Mouse (Mus musculus) urinary bladder, postnatal 10 days (tissue): ENCODE results near the gene Peli2.

ENCODE experiments used
- DNase-seq: peaks from one replicate; pipeline ENCODE4 v3.0.0; 2022; ENCODE audit warnings: low spot score

Gene Peli2

DNA sequence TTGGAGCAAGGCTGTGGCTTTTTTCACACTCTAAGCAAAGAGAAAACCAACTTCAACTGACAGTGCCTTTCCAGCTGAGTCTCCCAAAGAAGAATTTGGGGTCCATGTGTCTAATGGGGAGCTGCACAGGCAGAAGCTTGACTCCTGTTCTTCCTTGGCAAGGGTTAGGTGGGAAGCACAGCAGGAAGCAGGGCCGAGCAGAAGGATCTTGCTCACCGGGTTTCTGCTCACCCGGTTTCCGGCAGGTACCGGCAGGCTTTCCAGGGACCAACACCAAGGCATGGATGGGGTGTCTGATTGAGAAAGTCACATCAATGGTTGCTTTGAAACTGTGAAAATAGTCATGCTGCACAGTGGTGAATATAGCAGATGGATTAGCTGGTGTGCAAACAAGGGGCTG is 70.3 kb downstream of the Peli2 start:
- no peak for DNase-seq

DNA sequence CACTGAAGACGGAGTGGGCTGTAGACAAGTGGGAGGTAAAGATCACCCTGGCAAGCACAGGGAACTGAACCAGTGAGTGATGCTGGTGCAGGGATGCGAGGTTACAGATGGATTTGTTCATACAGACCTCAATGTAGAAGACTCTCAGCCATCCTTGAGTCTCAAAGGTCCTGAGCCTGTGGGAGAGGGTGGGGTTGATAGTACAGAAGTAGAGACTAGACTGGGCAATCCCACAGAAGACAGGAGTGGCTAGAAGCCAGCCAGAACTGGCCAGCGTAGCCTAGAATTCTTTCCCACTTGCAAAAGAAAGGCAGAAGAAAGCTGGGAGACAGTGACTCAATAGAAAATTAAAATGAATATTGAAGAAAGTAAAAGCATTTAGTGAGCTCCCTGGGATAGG is 71.3 kb downstream of the Peli2 start:
- no peak for DNase-seq

DNA sequence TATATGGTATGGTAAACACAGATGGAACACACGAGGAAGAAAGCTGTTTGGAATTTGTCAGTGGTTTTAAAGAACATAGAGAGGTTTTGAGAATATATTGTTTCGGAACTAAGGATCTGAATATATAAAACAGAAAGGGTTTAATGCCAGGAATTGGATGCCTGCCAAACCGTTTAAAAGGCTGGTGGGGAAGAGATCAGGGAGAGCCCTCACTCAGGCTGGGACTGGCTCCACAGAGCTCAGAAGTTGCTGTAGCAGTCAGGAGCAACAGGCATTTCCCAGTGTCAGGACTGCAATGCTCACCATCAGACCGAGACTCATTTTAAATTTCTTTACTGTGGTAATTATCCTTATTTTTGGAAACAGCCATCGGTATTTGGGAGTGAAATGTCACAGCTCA is 76.2 kb downstream of the Peli2 start:
- DNase-seq, result no peak

DNA sequence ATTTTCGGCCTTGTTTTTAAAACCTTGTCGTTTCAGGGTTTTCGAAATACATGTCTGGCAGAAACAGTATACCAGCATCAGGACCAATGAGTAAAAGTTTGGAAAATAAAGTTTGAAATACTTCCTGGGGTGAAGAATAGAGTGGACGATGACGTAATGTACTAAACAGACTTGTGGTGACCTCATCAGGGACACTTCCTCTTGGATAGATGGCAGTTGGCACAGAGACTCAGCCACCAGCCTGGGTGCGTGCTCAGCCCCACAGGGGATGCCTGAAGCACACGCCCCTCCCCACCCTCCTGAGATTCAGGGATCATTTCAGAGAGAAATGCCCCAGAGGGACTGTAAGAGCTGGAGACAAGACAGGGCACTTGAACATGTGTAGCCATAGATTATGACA is 76.7 kb downstream of the Peli2 start:
- no peak for DNase-seq

DNA sequence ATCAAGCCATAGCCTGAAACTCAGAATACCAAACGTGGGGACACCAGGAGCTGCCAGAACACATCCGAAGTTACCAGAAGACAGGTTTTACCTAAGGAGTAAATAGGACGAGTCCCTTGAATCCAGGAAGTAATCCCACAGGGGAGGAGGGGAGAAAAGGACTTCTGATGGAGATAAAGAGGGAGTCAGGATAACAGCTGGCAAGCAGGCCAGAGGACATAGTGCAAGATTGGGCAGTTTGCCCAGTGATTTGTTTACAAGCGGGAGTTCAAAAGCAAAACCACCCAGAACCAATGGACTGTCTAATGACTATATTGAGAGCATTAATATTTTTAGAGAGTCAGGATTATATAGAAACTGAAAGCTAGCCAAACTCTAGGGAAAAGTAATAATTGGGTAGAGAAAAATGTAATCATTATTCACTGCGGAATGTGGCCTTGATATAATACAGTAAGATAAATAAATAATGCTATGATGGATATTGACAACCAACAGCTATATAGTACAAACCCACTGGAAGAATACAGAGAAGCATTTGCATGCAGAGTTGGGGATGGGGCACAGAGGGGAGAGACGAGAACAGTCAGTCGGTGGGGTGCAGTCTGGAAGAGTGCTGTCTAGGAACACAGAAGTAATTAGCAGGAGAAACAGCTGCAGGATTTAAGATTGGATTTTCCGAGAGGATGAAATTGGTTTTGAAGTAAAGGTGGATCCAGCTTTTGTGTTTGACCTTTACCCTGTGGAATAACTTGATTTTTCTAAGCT is 77.7 kb downstream of the Peli2 start:
- no peak for DNase-seq

DNA sequence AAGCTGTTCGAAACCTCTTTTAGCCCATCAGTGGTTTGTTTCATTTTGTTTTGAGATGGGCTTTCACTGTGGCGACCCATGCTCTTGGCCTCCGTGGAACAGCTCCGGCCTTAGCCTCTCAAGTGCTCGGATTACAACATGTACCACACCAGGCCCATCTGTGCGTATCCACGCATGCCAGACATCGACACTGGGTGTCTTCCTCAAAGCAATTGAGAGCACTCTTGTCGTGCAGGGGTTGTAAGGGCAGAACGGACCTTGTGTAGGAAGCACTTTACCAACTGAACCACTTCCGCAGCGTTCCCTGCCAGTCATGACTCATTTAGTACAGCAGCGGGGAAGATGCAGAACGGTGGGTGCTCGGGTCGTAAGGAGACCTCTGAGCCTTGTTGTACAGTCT is 78.3 kb downstream of the Peli2 start:
- no peak for DNase-seq

DNA sequence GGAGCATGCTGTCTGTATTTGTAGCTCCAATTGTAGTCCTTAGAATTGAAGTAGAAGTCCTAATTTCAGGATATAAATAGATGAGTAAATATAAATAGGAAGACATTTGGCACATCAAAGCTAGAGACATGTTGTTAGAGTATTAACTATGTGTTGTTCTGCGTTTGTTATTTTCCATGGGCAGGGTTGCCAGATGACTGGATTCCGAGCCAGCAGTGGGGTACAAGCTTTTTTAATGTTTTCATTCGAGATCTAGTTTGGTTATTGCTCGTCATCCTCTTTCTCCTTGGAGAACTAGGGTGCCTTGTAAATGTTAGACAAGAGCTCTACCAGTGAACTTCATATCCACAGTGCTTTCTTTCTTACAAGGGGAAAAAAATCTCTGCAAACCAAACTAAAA is 78.9 kb downstream of the Peli2 start:
- no peak for DNase-seq

DNA sequence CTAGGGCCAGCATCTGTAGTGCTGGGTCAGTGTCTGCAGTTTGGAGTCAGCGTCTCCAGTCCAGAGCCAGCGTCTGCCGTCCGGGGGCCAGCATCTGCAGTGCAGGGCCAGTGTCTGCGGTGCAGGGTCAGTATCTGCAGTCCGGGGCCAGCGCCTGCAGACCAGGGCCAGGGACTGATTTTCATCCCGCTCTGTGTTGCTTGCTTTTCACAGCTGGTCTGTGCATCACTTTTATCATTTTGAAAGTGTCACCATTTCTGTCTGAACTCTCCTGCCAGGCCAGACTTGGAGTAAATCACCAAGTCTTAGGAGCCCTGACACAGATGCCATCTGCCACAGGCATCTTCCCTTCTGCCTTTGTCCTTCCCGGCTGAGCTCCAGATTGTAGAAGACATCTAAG is 79.7 kb downstream of the Peli2 start:
- no peak for DNase-seq

DNA sequence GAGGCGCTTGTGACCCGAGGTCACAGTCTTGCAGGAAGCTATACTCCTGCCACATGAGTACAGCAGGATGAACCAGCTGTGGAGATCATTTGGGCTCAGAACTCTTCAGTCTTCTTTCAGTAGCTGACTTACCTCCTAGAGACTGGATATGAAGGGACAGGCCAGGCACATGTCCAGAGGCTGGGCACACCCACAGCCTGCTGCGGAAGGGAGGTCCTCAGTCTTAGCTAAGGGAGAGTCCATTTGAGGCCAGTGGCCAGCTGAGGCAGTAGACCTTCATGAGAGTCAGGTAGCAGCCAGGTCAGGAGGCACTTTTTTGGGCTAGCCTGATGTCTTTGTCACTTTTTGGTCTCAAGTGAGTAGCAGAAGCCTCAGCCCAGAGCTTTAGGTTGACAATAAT is 80.2 kb downstream of the Peli2 start:
- no peak for DNase-seq

DNA sequence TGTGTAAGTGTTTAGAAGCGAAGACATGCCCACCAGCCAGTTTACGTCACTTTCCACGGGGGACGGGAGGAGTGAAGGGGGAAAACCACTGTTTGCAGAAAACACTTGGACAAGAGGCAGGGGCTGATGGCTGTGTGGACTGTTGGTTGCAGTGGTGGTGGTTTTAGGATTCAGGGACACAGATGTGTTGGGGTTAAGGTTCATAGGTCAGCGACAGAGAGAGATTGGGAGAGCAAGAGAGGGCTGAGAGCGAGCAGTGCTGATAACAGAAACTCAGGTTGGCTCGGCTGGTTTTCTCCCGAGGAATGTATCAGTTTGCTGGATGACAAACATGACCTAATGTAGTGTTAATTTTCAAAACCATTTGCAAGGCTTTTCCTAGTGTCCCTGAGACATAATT is 80.8 kb downstream of the Peli2 start:
- no peak for DNase-seq

DNA sequence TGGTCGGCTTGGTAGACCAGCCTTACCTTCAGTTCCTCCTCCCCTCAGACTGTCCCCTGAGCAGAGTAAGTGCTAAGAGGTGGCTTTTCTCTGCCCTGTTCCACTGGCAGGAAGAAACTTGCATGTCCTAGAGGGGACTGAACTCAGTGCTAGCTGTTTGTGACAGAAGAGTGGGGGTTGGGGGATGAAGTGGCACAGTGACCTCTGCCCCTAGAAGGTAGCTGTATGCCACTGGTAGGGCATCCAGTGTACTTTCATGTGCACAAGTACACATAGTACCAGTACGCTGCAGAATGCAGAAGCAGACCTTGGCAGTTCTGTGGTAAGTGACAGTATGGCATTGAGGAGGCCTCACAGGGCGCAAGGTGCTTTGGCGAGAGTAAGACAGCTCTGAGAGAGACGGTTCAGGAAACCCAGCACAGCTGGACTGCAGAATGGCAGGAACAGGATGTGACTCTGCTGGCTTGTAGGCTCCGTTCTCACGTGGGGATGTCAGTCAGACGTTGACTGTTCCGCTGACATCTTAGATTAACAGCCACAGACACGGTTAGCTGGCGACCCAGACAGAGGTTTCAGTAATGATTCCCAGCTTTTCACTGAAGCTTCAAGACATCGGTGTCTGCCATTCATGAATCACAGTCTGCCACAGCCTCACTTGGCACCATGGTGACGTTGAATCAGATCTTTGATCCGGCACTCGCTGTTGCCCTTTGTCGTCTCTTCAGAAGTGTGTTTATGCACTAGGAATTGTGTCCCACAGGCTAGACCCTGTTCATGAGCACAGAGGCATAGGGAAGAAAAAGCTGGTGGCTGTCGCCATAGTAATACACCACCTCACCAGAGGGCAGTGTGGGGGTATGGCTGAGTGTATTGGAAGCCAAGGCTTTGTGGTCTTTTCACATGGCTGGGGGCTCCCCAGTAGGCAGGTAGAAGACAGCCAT is 81.7 kb downstream of the Peli2 start:
- no peak for DNase-seq

DNA sequence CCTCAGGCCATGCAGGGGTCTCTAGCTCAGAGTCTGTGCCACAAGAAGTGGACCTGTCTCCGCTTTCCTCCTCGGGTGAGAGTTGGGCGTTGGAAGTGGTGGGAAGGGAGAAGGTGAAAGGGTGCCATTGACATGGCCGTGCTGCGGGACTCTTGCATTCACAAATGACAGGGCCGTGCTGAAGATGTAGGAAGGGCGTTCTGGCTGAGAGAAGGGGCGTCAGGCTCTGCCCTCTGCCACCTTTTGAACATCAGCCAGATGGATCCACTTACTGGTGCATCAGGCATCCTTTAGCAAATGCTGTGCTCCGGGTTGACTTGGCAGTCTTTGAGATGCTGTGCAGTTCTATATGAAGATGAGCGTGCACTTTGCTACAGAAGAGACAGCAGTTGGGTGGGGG is 84.4 kb downstream of the Peli2 start:
- no peak for DNase-seq

DNA sequence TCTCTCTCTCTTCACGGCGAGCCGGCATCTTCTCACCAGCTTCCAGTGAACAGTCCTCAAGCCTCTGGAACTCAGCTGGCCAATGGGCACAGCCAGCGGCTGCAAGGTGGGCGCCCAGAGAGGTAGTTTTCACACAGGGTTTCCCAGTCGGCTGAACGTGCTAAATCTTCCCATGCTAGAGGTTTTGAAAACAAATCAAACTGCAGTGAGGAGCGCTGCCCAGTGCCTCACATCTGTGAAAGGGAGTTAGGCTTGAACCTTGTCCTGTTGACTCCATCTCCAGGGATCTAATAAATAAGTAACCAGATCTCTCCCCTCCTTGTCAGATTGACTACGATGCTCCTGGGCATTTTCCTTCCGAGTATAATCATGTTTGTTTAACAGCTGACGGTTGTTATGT is 85.0 kb downstream of the Peli2 start:
- no peak for DNase-seq

DNA sequence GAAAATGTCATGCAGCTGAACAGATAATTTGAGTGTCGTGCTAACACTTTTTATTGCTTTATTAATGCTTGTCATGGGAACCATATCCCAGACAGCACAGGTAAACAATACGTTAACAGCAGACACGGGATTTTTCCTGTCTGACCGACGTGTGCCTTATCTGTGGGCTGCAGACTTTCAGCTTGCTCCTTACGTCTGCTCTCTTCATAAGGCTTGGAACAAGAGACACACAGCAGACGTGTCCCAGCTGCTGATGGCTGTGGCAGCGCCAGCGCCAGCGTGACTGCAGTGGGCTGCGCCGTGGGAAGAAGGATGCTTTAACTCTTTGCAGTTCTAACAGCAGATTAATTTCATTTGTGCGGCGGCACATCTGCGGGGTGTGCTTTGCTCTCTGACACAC is 86.5 kb downstream of the Peli2 start:
- no peak for DNase-seq

DNA sequence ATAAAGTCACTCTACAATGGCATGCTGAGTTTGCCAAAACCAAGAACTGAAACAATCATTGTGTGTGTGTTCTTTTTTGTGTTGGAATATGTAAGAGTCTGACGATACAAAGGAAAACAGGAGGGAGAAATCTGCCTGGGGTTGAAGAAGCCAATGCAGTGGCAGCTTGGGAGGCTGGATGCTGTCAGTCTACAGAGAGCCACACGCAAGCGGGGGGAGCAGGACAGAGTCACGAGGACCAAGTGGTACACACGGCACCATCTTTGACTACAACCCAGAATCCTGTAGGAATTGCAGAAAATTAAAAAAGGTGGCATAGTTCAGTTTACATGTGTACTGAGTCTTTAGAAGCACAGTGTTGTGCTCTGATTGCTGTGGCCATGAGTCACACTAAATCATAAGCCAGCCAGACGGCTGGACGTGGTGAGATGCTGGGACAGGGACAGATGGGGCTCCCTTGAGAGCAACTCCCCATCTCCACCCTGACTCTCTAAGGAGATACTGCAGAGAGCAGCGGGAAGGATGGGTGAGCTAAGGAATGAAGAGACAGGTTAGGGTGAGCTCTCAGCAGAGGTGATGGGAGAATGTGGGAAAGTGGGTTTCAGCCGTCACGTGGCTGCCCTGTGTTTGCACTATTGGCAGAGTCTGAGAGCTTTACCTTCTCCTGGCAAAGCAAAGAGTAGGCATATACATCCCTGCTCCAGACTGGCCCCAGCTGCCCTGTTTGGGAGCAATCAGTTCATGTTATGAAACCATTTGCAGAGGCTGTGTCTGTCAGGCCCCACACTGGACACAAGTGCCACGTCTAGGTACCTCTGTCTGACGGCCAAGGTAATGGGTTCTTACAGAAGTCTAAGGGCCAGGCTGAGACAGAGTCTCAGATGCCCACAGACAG is 87.4 kb downstream of the Peli2 start:
- DNase-seq, result no peak

DNA sequence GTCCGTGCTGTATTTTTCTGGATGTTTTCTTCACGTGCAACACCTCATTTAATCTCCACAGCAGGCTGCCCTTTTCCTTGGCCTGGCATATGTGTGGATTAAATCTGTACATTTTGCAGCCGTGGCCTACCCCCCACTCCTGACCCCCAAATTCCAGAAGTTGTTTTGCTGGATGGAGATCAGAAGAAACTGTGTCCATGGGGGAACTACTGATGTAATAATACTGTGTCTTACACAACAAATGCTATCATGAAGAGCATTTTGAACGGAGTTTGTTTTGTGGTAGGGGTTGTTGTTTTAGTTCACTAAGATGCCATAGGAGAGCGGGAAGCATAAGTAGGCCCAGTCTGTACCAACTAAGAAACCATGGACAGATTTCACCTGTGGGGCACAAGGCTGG is 88.8 kb downstream of the Peli2 start:
- no peak for DNase-seq

DNA sequence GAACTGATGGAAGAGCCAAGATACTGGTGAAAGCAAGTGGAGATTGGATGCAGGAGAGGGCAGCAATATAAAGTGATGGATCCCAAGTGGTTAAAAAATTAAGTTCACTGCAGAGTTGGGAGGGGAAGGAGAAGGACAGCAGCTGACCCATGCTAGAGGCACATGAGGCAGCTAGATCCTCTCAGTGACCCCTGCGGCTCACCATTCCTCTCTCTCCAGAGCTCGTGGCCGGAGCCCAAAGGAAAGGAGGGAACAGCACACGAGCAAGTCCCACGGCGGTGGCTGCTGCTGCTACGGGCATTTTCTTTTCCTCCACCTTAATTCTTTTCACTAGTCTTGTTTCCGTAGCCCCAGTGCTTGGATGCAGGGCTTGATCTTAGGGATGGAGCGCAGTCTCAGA is 89.5 kb downstream of the Peli2 start:
- DNase-seq, result no peak

DNA sequence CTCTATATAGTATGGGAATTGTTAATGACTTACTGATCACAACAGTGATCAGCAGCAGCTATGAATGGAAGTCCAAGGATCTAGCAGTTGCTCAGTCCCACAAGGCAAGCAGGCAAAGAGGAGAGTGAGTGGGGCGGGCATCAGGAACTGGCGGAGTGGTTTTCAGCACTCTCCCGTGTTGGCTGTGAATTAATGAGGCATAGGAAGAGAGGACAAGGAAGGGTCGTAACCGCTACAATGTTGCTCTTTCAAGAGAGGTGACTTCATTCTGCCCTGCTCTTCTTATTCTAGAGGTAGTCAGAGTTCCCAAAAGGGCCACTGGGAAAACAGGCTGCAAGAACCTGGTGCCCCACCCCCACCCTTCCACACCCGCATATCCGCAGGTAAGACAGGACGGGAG is 90.9 kb downstream of the Peli2 start:
- no peak for DNase-seq

DNA sequence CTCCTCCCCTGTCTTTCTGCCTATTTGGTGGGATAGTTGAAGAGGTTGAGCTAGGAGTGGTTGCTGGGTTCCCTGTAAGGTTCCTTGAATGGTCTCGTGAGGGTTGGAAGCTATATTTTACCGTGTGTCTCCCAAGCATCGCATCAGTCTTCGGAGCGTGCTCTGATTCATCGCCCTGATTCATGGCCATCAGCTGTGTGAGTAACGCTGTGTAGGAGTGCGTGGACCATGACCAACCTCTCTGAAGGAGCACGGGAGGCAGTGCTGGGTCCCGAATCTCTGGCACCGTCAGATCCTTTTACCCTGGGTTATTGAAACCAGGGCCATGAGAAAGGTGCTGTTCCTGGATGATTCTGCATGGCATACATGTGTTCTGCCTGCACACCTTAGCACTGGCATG is 92.2 kb downstream of the Peli2 start:
- no peak for DNase-seq

DNA sequence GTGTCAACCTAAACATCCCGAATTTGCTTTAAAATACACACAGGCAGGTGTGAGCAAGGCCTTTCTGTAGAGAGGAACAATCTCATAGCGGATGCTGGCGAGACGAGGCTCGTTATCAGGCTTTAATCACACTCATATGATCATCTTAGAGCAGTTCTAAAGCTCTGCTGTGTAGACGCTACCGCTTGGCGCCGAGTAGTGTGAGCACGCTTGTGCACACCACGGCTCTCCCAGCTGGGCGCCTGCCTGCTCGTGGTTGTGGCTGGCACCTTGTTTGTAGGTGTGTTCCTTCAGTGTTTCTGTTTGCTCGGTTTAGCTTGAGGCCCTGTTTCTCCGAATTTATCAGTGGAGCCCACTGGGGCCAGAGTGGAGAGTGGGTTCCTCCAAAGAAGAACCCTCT is 93.0 kb downstream of the Peli2 start:
- DNase-seq, result no peak

DNA sequence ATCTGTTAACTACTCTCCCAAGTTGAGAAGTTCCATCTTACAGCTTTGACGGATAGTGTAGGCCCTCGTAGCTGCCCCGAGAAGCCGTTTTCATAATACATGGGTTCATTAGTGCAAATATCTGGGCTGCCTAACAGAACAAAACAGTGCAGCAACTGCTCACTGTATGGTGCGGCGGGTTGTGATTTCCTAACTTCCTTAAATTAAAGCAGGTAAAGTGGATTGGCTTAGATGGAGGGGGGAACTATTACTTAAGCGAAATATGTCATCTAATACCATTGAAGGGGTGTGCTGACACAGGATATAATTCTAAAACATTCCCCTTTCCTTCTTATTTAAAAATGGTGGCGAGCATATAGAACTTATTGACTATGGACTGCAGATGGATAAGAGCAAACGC is 101.4 kb downstream of the Peli2 start:
- DNase-seq, result no peak

DNA sequence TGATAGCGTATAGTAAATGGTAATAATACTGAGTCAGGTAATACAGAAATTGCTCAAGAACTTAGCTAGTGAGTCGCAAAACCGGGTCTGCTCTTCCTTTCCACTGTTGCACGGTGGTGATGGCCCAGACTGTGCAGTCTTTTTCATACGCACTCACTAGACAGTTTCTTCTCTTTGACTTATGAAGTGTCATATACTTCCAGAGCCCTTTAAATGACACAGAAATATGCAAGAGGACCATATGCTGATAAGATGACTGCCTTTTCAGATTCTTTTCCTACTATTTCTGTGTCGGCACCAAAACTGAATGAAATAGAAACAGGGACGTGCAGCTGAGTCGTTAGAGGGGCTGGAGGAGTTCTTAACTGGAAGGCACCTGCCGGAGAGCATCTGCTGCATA is 102.1 kb downstream of the Peli2 start:
- no peak for DNase-seq

DNA sequence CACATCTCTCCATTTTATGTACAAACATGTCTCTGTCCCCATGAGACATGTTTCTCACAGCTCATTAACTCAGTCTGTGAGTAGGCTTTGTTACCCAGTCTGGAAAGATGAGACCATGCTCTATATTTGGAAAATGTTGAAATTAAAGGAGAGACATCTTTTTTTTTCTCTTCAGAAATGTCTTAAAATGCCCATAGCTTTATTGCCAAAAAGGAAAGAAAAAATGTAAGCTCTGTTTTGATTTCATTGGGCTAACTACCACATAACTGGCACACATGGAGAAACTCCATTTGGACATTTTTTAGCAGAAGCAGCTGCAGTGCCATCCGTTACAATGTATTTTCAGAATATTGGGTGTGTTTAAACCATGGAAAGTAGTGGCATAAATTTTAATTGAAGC is 103.6 kb downstream of the Peli2 start:
- DNase-seq, result no peak
